Mouse (Mus musculus) heart, postnatal 0 days (tissue): ENCODE data around the gene Tekt3.

ENCODE experiments used
- CTCF ChIP-seq: IDR thresholded peaks from 2 replicates; pipeline ENCODE4 v1.5.1; 2016; ENCODE audit warnings: antibody characterized with exemption, control low read depth, low read depth
- EP300 ChIP-seq: IDR thresholded peaks from 2 replicates; pipeline ENCODE4 v1.6.1; 2016; ENCODE audit warnings: antibody characterized with exemption, low read depth

DNA sequence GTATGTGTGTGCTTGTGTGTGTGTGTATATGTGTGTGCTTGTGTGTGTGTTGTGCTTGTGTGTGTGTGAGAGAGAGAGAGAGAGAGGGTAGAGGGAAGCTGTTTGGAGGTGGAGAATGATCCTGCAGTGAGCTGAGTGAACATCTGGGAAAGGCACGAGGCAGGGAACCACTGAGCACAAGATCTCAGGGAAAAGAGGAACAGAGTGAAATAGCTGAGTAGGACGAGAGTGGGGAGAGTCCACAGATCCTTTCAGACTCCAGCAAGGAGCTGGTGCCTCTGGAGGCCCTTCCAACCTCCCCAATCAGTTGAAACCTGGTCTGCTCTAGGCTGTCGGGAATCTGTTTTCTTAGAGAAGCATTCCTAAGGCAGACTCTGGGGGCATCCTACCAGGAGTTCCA is 77.3 kb downstream of the Tekt3 start:
- TF ChIP-seq CTCF (no peak), EP300 (no peak)
